Mouse (Mus musculus) spleen, postnatal 0 days (tissue): ENCODE data around the gene Thy1. TPM values are rescaled to one million over a fixed set of nuclear protein-coding genes. Genes with fewer than 3 reads are reported as not detected.

ENCODE experiments used
- polyA plus RNA-seq: library from polyadenylated mRNA; unstranded; fragments of >200 nt; fragmentation: Nextera tagmentation; extraction: Ambion mirVana; gene quantifications from 2 replicates; pipeline ENCODE4 v1.2.1, GENCODE M21; 2015

The Thy1 gene
- polyA plus RNA-seq, result 1.4 and 2.7 TPM in 2 replicates

DNA sequence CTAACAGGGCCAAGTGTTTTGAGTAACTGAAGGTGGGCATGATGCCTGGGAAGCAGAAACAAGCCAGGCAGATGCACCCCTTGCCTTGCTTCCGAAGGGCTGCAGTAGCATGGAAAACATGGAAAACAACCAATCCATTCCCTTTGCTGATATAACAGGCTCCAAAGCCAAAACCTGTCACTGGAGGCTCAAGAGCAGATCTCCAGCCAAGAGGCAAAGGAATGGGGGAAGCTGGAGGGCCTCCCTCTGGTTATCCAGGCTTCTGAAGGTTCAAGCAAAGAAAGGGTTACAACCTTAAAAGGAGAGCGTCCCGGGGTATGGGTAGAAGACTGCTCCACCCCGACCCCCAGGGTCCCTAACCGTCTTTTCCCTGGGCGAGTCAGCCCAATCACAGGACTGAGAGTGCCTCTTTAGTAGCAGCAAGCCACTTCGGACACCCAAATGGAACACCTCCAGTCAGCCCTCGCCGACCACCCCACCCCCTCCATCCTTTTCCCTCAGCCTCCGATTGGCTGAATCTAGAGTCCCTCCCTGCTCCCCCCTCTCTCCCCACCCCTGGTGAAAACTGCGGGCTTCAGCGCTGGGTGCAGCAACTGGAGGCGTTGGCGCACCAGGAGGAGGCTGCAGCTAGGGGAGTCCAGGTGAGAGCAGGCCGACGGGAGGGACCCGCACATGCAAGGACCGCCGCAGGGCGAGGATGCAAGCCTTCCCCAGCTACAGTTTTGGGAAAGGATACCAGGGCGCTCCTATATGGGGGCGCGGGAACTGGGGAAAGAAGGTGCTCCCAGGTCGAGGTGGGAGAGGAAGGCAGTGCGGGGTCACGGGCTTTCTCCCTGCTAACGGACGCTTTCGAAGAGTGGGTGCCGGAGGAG is at the start of gene Thy1:
Thy1 (plus strand) TSS at position 549 of the 872 bp plus-strand sequence.

DNA sequence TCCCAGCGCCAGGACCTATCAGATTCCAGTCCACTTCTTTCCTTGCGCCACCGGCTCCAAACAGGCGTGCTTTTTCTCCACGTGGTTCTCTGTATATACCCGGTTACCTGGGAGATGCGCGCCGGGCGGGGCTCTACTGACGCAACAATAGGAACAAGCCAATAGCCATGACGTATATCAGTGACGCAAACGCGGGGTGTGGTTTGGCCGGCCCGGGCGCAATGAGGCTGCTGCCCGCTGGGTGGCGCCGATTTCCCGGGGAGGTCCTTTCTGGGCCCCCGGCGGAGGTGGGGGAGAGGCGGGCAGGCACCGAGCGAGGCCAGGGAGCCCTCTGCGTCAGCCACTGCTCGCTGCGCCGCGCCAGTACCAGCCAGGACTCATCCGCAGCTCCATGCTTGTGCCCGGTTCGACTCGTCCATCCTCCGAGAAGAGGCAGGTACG is 23.6 kb downstream of the Thy1 start, which contains the start of gene Usp2:
Usp2 (plus strand) TSS at position 237 of the 441 bp plus-strand sequence.

Other genes with a start within 250 kb of the Thy1 start
- 3.2 and 4.1 TPM in 2 replicates for gene Usp2, start 23.6 kb downstream of the Thy1 start, polyA plus RNA-seq
- not detected in 2 replicates for gene Mfrp, start 58.3 kb downstream of the Thy1 start, polyA plus RNA-seq
- gene C1qtnf5, start 63.9 kb downstream of the Thy1 start, polyA plus RNA-seq, result 2.2 and 3.0 TPM in 2 replicates
- 0.05 TPM in 2 replicates for gene Gm49380, start 70.1 kb downstream of the Thy1 start, polyA plus RNA-seq
- gene Rnf26, start 70.1 kb downstream of the Thy1 start, polyA plus RNA-seq, result 36.8 and 41.0 TPM in 2 replicates
- 12.6 and 12.7 TPM in 2 replicates for gene Mcam, start 91.1 kb downstream of the Thy1 start, polyA plus RNA-seq
- 8.3 and 9.9 TPM in 2 replicates for gene Cbl, start 190.7 kb downstream of the Thy1 start, polyA plus RNA-seq
- not detected in 2 replicates for gene Ccdc153, start 197.3 kb downstream of the Thy1 start, polyA plus RNA-seq
- gene Pdzd3, start 208.1 kb downstream of the Thy1 start, polyA plus RNA-seq, result 0.33 TPM in 1 of 2 replicates, not detected in the other
- gene Nlrx1, start 225.2 kb downstream of the Thy1 start, polyA plus RNA-seq, result 6.4 and 7.7 TPM in 2 replicates
- gene Abcg4, start 245.2 kb downstream of the Thy1 start, polyA plus RNA-seq, result 13.3 and 15.8 TPM in 2 replicates